Mouse (Mus musculus) liver, adult 2 months (tissue): ENCODE measurements around the gene Pate3. TPM values are rescaled to one million over a fixed set of nuclear protein-coding genes. Genes with fewer than 3 reads are reported as not detected.
A peak's percentile ranks its signal among the peaks of the same experiment; 100 is the strongest.
"Not testable (repeated sequence)": the region's sequence is repeated elsewhere in the genome, so short reads cannot be mapped to it uniquely, and the experiment has no call there.

ENCODE experiments used
- DNase-seq: peaks from one replicate; pipeline ENCODE4 v3.0.0-alpha.2; 2011; ENCODE audit warnings: low read depth, low spot score; ENCODE audit errors: extremely low read depth
- H3K27ac ChIP-seq: fragments of 200-500 bp; replicated peaks from 2 replicates; pipeline ENCODE4 v1.5.1; 2012; ENCODE audit warnings: low read depth, mild to moderate bottlenecking, control low read depth, inconsistent platforms, low read length; ENCODE audit not compliant: insufficient read depth
- H3K27me3 ChIP-seq: fragments of 200-500 bp; 2 replicates; pipeline ENCODE4 v1.6.1; 2012; ENCODE audit warnings: mild to moderate bottlenecking, moderate library complexity, low read length, inconsistent platforms; ENCODE audit not compliant: control insufficient read depth, insufficient read depth
- H3K36me3 ChIP-seq: fragments of 200-500 bp; 2 replicates; pipeline ENCODE4 v1.6.1; 2012; ENCODE audit warnings: low read length, inconsistent platforms; ENCODE audit not compliant: control insufficient read depth, insufficient read depth
- H3K4me1 ChIP-seq: fragments of 200-500 bp; 2 replicates; pipeline ENCODE4 v1.6.1; 2011; ENCODE audit warnings: low read length; ENCODE audit not compliant: control insufficient read depth, insufficient read depth
- H3K4me3 ChIP-seq: fragments of 200-500 bp; 2 replicates; pipeline ENCODE4 v1.5.1; 2011; ENCODE audit warnings: low read depth, mild to moderate bottlenecking, control low read depth, low read length, moderate library complexity; ENCODE audit not compliant: insufficient read depth
- H3K79me2 ChIP-seq: fragments of 200-500 bp; 2 replicates; pipeline ENCODE4 v1.6.1; 2012; ENCODE audit warnings: inconsistent platforms, mild to moderate bottlenecking, low read length, moderate library complexity; ENCODE audit not compliant: control insufficient read depth, insufficient read depth
- H3K9ac ChIP-seq: fragments of 200-500 bp; 2 replicates; pipeline ENCODE4 v1.6.1; 2012; ENCODE audit warnings: low read depth, mild to moderate bottlenecking, control low read depth, inconsistent platforms, low read length
- CTCF ChIP-seq: fragments of 200-500 bp; IDR thresholded peaks from 2 replicates; pipeline ENCODE4 v1.5.1; 2011; ENCODE audit warnings: low read depth, low read length, control low read depth
- POLR2A ChIP-seq: fragments of 200-500 bp; IDR thresholded peaks from 2 replicates; pipeline ENCODE4 v1.6.1; 2011; ENCODE audit warnings: low read length, control low read depth; ENCODE audit not compliant: insufficient read depth; ENCODE audit errors: extremely low read depth
- whole genome bisulfite sequencing: fragments of 180-500 bp; shearing (Covaris S2); methylation state at CpG from one replicate; pipeline ENCODE4 v1.1.7; 2018; 5-methylcytosine and 5-hydroxymethylcytosine counted together
- polyA plus RNA-seq: library from polyadenylated mRNA; depleted of rRNA; stranded (reverse); fragments of >200 nt; gene quantifications from 2 replicates; pipeline ENCODE4 v1.2.3, GENCODE M21; 2012; rRNA removed
- total RNA-seq: library from RNA; depleted of rRNA; stranded (reverse); fragments of >200 nt; gene quantifications from 2 replicates; pipeline ENCODE4 v1.2.3, GENCODE M21; 2014; rRNA removed

The Pate3 gene
- total RNA-seq (not detected in 2 replicates), polyA plus RNA-seq (not detected in 2 replicates)

DNA sequence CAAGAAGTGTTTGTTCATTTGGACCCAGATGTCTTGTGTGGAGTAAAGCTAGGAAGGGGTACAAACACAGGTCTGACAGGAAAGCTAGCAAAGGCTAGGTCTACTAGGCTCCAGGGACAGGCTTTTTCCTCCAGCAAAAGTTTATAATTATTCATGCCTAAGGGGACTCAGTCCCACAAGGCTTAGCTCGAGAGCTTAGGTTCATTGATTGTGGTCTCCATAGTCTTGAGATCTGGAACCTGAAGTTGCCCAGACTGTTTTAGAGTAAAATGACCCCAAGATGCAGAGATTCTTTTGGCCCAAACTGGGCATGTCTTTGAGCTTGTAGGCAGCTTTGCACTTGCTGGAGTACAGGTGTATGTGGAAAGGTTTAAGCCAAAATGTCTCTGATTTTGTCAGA is at the start of gene Pate3:
Pate3 (minus strand) TSS at position 101 of the 400 bp plus-strand sequence.
- no peaks in the 10 kb centered on the region for H3K36me3 ChIP-seq
- 59% methylated on average over 1 of the region's 1 CpGs for WGBS
- H3K4me3 ChIP-seq, result no peak within 1 kb of the TSS
- no peaks in the 10 kb centered on the region for H3K27me3 ChIP-seq
- H3K9ac ChIP-seq, result no peak within 1 kb of the TSS
- no peak within 1 kb of the TSS for H3K27ac ChIP-seq
- TF ChIP-seq CTCF (no peak), POLR2A (no peak)
- H3K4me1 ChIP-seq, result no peaks in the 10 kb centered on the region
- no peaks in the 10 kb centered on the region for H3K79me2 ChIP-seq
- no peak for DNase-seq

DNA sequence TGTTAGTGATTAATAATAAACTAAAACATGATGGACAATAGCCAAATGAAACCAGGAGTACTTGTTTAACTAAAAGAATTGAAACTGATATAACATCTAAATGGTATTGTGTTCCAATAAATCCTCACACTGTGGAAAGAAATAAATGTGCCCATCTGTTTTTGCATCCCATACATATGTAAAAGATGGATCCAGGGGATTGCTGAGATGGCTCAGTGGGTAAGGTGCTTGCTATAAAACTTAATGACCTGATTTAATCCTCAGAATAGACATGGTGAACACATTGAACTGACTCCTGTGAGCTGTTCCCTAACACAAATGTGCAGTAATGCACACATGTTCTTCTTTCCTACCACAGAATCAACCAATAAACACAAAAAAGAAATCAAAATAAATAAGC is 43.9 kb upstream of the Pate3 start:
- Histone ChIP-seq H3K27me3 (no peaks in the 10 kb centered on the region), H3K36me3 (no peaks in the 10 kb centered on the region), H3K4me3 (no peak overlapping the region), H3K27ac (no peak overlapping the region), H3K79me2 (no peaks in the 10 kb centered on the region), H3K4me1 (no peaks in the 10 kb centered on the region), H3K9ac (no peak overlapping the region)
- DNase-seq, result no peak
- TF ChIP-seq CTCF, result no peak
- no peak for TF ChIP-seq POLR2A

DNA sequence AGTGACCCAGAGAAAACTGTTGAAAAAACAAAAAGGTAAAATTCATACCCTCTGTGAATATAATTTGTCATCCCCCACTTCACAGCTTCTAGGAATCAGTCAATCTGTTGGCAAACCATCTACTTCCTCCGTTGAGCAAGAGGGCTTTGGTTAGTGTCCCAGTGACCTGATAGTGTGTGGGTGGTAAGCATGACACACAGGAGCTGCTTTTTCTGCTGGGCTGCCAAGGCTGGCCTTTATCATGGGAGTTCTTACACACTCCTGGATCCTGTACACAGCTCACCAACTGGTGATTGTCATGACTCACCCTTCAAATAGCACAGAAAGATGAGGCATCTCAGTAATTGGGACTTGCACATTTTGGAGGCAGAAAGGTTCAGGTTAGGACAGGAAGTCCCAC is 39.0 kb upstream of the Pate3 start, which contains the start of gene Pate1:
Pate1 (minus strand) TSS at position 378 of the 400 bp plus-strand sequence.
- H3K27ac ChIP-seq, result no peak within 1 kb of the TSS

DNA sequence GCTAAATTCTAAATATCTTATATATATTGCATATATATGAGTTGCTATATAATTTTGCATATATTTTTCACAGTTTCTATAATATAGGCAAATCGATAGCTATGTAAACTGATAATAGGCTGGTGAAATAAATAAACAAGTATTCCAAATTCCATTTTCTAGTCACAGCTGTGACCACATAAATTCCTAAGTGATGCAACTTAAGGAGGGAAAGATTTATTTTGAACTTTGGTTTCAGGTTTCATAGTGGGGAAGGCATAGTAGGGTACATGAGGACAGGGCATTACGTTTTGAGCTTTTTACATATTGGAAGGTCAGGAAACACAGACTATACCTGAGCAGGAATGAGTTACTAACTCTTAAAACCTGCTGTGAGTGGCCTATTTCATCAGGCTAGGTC is 25.6 kb upstream of the Pate3 start:
- H3K4me3 ChIP-seq, result no peak overlapping the region
- 74% methylated on average over 2 of the region's 2 CpGs for WGBS

More for the DNA sequence above, 39.0 kb upstream of the Pate3 start, which contains the start of gene Pate1:
- no peak for TF ChIP-seq CTCF
- no peak for TF ChIP-seq POLR2A
- Histone ChIP-seq H3K9ac (no peak within 1 kb of the TSS), H3K27me3 (no peaks in the 10 kb centered on the region), H3K36me3 (no peaks in the 10 kb centered on the region), H3K4me1 (no peaks in the 10 kb centered on the region), H3K4me3 (no peak within 1 kb of the TSS), H3K79me2 (no peaks in the 10 kb centered on the region)
- 15% methylated on average over 1 of the region's 1 CpGs for WGBS
- no peak for DNase-seq

DNA sequence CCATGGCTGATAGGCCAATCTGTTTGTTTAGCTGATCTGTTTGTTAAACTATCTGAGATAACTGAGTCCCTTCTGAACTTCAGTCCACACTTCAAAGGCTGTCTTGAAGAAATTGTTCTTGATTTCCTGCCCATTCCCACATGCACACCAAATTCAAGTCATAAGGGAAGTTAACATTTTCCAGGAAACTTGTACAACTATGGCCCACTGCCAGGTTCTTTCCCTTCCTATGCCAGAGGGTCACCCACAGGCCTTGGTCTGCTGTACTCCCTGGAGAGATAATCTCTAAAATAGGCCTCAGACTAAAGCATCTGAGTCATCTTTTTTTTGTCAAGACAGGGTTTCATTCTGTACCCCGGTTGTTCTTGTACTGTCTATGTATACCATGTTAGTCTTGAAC is 15.0 kb downstream of the Pate3 start:
- DNase-seq, result peak; percentile 8
- no peaks in the 10 kb centered on the region for H3K36me3 ChIP-seq
- H3K4me3 ChIP-seq, result no peak overlapping the region
- no peaks in the 10 kb centered on the region for H3K27me3 ChIP-seq
- TF ChIP-seq CTCF, result no peak
- no peak for TF ChIP-seq POLR2A
- no peaks in the 10 kb centered on the region for H3K79me2 ChIP-seq
- H3K27ac ChIP-seq, result no peak overlapping the region
- no peaks in the 10 kb centered on the region for H3K4me1 ChIP-seq
- no peak overlapping the region for H3K9ac ChIP-seq
- 93% methylated on average over 1 of the region's 1 CpGs for WGBS

More for the DNA sequence above, 25.6 kb upstream of the Pate3 start:
- no peak for DNase-seq
- no peaks in the 10 kb centered on the region for H3K27me3 ChIP-seq
- H3K9ac ChIP-seq, result no peak overlapping the region
- H3K4me1 ChIP-seq, result no peaks in the 10 kb centered on the region
- TF ChIP-seq CTCF, result no peak
- TF ChIP-seq POLR2A, result no peak
- H3K36me3 ChIP-seq, result no peaks in the 10 kb centered on the region
- H3K27ac ChIP-seq, result no peak overlapping the region
- no peaks in the 10 kb centered on the region for H3K79me2 ChIP-seq

DNA sequence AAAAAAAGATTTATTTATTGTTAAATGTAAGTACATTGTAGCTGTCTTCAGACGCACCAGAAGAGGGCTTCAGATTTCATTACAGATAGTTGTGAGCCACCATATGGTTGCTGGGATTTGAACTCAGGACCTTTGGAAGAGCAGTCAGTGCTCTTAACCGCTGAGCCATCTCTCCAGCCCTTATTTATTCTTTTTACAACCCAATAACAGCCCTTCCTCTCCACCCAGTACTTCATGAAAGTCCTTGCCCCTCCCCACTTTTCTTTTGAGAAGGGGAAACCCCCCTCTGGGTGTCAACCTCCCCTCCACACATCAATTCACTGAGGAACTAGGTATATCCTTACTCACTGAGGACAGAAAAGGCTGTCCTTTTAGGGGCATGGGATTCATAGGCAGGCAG is 31.2 kb downstream of the Pate3 start:
- not testable (repeated sequence) for H3K27ac ChIP-seq, H3K79me2 ChIP-seq, H3K4me1 ChIP-seq, H3K9ac ChIP-seq, H3K36me3 ChIP-seq, H3K27me3 ChIP-seq, DNase-seq, H3K4me3 ChIP-seq
- 65% methylated on average over 2 of the region's 2 CpGs for WGBS
